Mouse (Mus musculus) lung, embryonic 16.5 days (tissue): Measurements from ENCODE around the gene Olfr211. TPM values are rescaled to one million over a fixed set of nuclear protein-coding genes. Genes with fewer than 3 reads are reported as not detected.

Experiments used
- ATAC-seq: fragments of 200-750 bp; cut with Nextera tagmentation; 2 replicates; pipeline ENCODE4 v1.8.0; 2017; ENCODE audit warnings: low read depth, mild to moderate bottlenecking, moderate library complexity
- H3K27ac ChIP-seq: fragments of 300-500 bp; sonication (generic); 2 replicates; pipeline ENCODE4 v1.5.1; 2014; ENCODE audit warnings: mild to moderate bottlenecking, control low read depth, low read length
- H3K27me3 ChIP-seq: fragments of 300-500 bp; sonication (generic); 2 replicates; pipeline ENCODE4 v1.6.1; 2014; ENCODE audit warnings: low read depth, low read length, mixed read lengths; ENCODE audit not compliant: control insufficient read depth, insufficient read depth
- H3K36me3 ChIP-seq: fragments of 300-500 bp; sonication (generic); 2 replicates; pipeline ENCODE4 v1.6.1; 2014; ENCODE audit warnings: low read length; ENCODE audit not compliant: control insufficient read depth, insufficient read depth
- H3K4me1 ChIP-seq: fragments of 300-500 bp; sonication (generic); replicated peaks from 2 replicates; pipeline ENCODE4 v1.6.1; 2014; ENCODE audit warnings: low read length, mixed read lengths; ENCODE audit not compliant: control insufficient read depth, insufficient read depth
- H3K4me2 ChIP-seq: fragments of 300-500 bp; sonication (generic); 2 replicates; pipeline ENCODE4 v1.6.1; 2014; ENCODE audit warnings: low read depth, low read length, control low read depth
- H3K4me3 ChIP-seq: fragments of 300-500 bp; sonication (generic); 2 replicates; pipeline ENCODE4 v1.5.1; 2014; ENCODE audit warnings: mild to moderate bottlenecking, low read length, control low read depth
- H3K9ac ChIP-seq: fragments of 300-500 bp; sonication (generic); 2 replicates; pipeline ENCODE4 v1.6.1; 2014; ENCODE audit warnings: low read length, control low read depth
- H3K9me3 ChIP-seq: fragments of 300-500 bp; sonication (generic); 2 replicates; pipeline ENCODE4 v1.6.1; 2016; ENCODE audit warnings: low read length; ENCODE audit not compliant: control insufficient read depth
- whole genome bisulfite sequencing: fragments of 180-500 bp; shearing (Covaris S2); extraction: QIAGEN DNeasy Blood & Tissue Kit; methylation state at CpG from one replicate; pipeline ENCODE4 v1.1.7; 2014; 5-methylcytosine and 5-hydroxymethylcytosine counted together
- polyA plus RNA-seq: library from polyadenylated mRNA; unstranded; fragments of >200 nt; fragmentation: Nextera tagmentation; extraction: Ambion mirVana; gene quantifications from 2 replicates; pipeline ENCODE4 v1.2.1, GENCODE M21; 2015

Olfr211 gene
- not detected in 2 replicates for polyA plus RNA-seq

DNA sequence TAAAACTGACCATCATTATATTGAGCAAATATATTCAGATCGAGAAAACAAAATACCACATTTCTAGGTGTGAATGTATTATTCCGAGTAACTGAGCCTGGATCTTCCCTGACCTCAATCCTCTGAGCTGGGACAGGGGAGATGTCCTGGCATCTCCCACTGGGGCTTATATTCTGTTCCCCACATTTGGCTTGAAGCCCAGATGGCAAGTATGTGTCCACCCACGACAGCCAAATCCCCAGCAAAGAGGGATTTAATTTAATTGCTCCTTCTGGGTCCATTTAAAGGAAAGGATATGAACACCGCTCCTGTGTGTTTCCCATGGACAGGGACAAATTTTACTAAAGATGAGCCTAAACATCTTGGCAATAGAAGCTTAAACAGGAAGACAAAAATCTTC lies at the start of gene Olfr211:
TSS of gene Olfr211 (plus strand) at position 301 of the 400 bp plus-strand sequence.
- ATAC-seq = no peak
- H3K9me3 ChIP-seq = no peaks in the 10 kb centered on the region

DNA sequence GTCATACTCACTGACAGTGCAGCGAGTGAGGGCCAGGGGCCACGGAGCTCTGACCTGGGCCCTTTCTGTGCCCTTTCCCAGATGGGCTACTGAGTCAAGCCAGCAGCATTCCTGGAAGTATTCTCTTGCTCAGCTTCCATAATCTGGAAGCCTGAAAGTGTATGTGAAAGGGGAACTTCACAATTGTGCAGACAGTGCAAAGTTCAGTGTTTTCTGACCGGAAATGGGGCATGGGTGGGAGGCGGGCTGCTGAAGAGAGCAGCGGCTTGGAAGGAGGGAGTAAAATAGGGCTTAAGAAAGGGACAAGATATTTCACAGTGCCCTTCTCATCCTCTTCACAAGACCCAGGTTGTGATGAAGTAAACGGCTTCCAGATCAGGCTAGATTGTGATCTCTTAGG lies 49.4 kb upstream of the Olfr211 start:
- Histone ChIP-seq H3K4me3 (no peak overlapping the region), H3K4me2 (no peak overlapping the region), H3K9ac (no peak overlapping the region), H3K27me3 (no peaks in the 10 kb centered on the region), H3K4me1 (no peaks in the 10 kb centered on the region), H3K9me3 (no peaks in the 10 kb centered on the region), H3K27ac (no peak overlapping the region), H3K36me3 (no peaks in the 10 kb centered on the region)
- no peak for ATAC-seq
- WGBS = 73% methylated on average over 6 of the region's 6 CpGs

More for the DNA sequence above, at the start of gene Olfr211:
- no peak within 1 kb of the TSS for H3K9ac ChIP-seq
- H3K27ac ChIP-seq = no peak within 1 kb of the TSS
- H3K27me3 ChIP-seq = no peaks in the 10 kb centered on the region
- H3K4me3 ChIP-seq = no peak within 1 kb of the TSS
- 75% methylated on average over 4 of the region's 4 CpGs for WGBS
- no peak within 1 kb of the TSS for H3K4me2 ChIP-seq
- no peaks in the 10 kb centered on the region for H3K36me3 ChIP-seq
- no peaks in the 10 kb centered on the region for H3K4me1 ChIP-seq

DNA sequence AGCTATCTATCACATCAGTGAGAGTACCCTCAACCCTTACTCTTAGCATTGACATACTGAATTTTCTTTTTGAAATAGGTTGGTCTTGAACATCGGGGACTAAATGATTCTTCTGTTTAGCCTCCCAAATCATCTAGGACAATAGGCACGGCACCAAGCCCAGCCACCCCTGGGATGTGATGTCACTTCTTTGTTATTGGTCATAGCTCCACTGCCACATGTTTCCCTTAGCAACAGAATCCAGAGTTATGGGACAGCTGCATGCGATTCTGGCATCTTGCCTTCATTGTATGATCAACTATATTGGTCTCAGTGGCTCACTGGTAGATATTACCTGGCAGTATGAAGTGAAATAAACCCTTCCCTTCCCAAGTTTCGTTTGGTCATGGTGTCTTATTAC lies 48.4 kb upstream of the Olfr211 start:
- Histone ChIP-seq H3K27ac (no peak overlapping the region), H3K9ac (no peak overlapping the region), H3K4me3 (no peak overlapping the region), H3K9me3 (no peaks in the 10 kb centered on the region), H3K4me1 (no peaks in the 10 kb centered on the region), H3K4me2 (no peak overlapping the region), H3K27me3 (no peaks in the 10 kb centered on the region), H3K36me3 (no peaks in the 10 kb centered on the region)
- ATAC-seq = no peak
- WGBS = 68% methylated on average over 4 of the region's 4 CpGs

DNA sequence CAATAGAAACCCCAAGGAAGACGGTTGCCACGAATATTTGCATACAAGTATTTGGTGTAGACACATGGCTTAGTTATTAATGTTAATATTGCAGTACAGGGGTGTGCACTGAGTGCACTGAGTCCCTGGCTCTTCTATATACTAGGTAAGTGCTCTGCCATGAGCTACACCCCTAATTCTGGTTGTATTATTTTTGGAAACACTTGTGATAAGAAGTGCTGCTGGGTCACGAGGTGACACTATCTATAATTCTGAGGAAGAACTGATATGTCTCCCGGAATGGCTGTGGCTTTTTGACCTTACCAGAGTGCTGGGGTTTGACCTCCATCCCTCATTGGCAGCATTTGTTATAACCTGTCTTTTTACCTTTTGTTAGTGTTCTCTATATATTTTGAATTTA lies 48.0 kb upstream of the Olfr211 start:
- Histone ChIP-seq H3K9me3 (no peaks in the 10 kb centered on the region), H3K27me3 (no peaks in the 10 kb centered on the region), H3K9ac (no peak overlapping the region), H3K36me3 (no peaks in the 10 kb centered on the region), H3K27ac (no peak overlapping the region), H3K4me2 (no peak overlapping the region), H3K4me3 (no peak overlapping the region), H3K4me1 (no peaks in the 10 kb centered on the region)
- no peak for ATAC-seq
- 53% methylated on average over 4 of the region's 4 CpGs for WGBS

GRCm38 (mm10) chr6:116455781-116456180 lies 33.1 kb upstream of the Olfr211 start:
- Histone ChIP-seq H3K9me3 (no peaks in the 10 kb centered on the region), H3K27me3 (peaks cover 4% of the 10 kb centered on the region; the same call in 1 of the 2 replicates), H3K4me2 (no peak overlapping the region), H3K36me3 (no peaks in the 10 kb centered on the region), H3K27ac (no peak overlapping the region), H3K9ac (no peak overlapping the region), H3K4me3 (no peak overlapping the region), H3K4me1 (0 out of 2 replicates have a peak, but pooled peaks cover under 1% of the 10 kb centered on the region)
- WGBS = 70% methylated on average over 4 of the region's 4 CpGs
- no peak for ATAC-seq

DNA sequence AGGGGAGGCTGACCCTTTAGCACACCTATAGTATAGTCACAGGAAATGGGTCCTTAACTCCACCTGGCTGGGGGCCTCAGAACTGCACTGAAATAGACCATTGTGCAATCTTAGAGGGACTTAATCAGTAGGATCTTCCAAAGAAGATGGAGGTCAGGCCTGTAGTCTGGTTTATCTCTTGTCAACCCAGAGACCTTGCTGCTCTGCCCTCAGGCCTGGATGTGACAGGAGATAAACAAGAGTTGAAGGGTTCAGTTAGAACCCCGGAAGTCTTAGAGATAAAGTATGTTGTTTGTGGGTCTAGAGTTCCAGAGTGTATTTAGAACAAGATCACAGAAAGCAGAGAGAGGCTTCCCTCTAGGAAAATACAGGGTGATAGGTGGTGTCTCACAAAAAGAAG lies 32.4 kb upstream of the Olfr211 start:
- ATAC-seq = no peak
- Histone ChIP-seq H3K4me1 (0 out of 2 replicates have a peak, but pooled peaks cover 2% of the 10 kb centered on the region), H3K27ac (no peak overlapping the region), H3K9me3 (no peaks in the 10 kb centered on the region), H3K4me3 (no peak overlapping the region), H3K4me2 (no peak overlapping the region), H3K36me3 (no peaks in the 10 kb centered on the region), H3K27me3 (peaks cover 11% of the 10 kb centered on the region), H3K9ac (no peak overlapping the region)
- WGBS = 26% methylated on average over 1 of the region's 1 CpGs

DNA sequence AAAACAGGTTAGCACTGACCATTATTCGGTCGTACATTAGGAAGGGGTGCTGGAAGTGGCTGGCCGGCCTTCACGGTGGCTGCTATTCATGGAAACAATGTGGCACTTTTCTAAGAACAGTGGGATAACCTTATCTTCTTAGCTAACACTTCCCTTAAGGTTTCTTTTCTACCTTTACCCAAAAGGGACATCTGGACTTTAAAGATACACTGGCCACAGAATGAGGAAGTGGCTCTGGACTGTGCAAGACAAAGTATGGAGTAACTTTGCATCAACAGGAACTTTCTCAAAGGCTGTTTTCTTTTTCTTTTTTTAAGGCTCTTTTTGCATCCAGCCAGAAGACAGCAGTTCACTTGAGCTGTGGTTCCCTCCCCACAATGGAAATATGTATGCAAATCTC lies 30.2 kb upstream of the Olfr211 start:
- 68% methylated on average over 4 of the region's 4 CpGs for WGBS

DNA sequence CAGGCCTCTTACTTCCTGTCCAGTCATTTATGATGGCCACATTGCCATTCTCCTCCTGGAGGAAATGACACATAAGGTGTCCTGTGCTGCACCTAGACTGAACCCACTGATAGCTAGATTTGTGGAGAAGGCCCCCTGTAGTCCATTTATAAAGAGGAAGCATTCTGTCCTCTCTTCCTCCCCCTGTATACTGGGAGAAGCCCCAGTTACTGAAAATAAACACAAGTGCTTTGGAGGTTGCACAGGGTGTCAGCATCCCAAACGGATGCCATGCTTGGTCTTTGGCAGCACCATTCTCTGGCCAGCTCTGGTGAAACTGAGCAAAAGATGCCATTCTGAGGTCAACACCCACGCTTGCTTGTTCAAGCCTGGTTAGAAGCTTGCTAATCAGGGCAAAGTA lies 29.7 kb upstream of the Olfr211 start:
- Histone ChIP-seq H3K27ac (no peak overlapping the region), H3K9me3 (no peaks in the 10 kb centered on the region), H3K4me2 (no peak overlapping the region), H3K4me1 (0 out of 2 replicates have a peak, but pooled peaks cover 2% of the 10 kb centered on the region), H3K9ac (no peak overlapping the region), H3K36me3 (no peaks in the 10 kb centered on the region), H3K4me3 (no peak overlapping the region), H3K27me3 (peaks cover 19% of the 10 kb centered on the region)
- no peak for ATAC-seq
- 67% methylated on average over 2 of the region's 2 CpGs for WGBS

More for the DNA sequence above, 30.2 kb upstream of the Olfr211 start:
- Histone ChIP-seq H3K36me3 (no peaks in the 10 kb centered on the region), H3K4me1 (0 out of 2 replicates have a peak, but pooled peaks cover 2% of the 10 kb centered on the region), H3K4me2 (no peak overlapping the region), H3K9ac (no peak overlapping the region), H3K4me3 (no peak overlapping the region), H3K27ac (no peak overlapping the region), H3K9me3 (no peaks in the 10 kb centered on the region), H3K27me3 (peaks cover 19% of the 10 kb centered on the region)
- no peak for ATAC-seq

- 0 out of 2 replicates have a peak, but pooled peaks have one; percentile 52 for ATAC-seq
- Histone ChIP-seq H3K27ac (no peak within 1 kb of the TSS), H3K36me3 (no peaks in the 10 kb centered on the region), H3K4me1 (0 out of 2 replicates have a peak, but pooled peaks cover 2% of the 10 kb centered on the region), H3K9me3 (no peaks in the 10 kb centered on the region), H3K4me2 (peak within 1 kb of the TSS; percentile 58), H3K9ac (no peak within 1 kb of the TSS), H3K27me3 (peaks cover 19% of the 10 kb centered on the region), H3K4me3 (peak within 1 kb of the TSS; percentile 40)
- WGBS = 2% methylated on average over 43 of the region's 43 CpGs
These were observed 28.2 kb upstream of the Olfr211 start, which contains the start of gene Alox5 for GRCm38 (mm10) chr6:116460544-116461283. Gene Alox5, minus strand, starts transcription at chr6:116461178.
